Mouse (Mus musculus) forebrain, embryonic 12.5 days (tissue): ENCODE measurements around the gene Mctp1. TPM values are rescaled to one million over a fixed set of nuclear protein-coding genes. Genes with fewer than 3 reads are reported as not detected.

Experiments
- ATAC-seq: fragments of 200-750 bp; cut with Nextera tagmentation; 2 replicates; pipeline ENCODE4 v1.8.0; 2017; ENCODE audit warnings: moderate TSS enrichment; ENCODE audit not compliant: low FRiP score
- H3K27ac ChIP-seq: fragments of 300-500 bp; sonication (generic); 2 replicates; pipeline ENCODE4 v1.5.1; 2016; ENCODE audit warnings: mild to moderate bottlenecking
- H3K27me3 ChIP-seq: fragments of 300-500 bp; sonication (generic); 2 replicates; pipeline ENCODE4 v1.6.1; 2016; ENCODE audit warnings: mild to moderate bottlenecking
- H3K36me3 ChIP-seq: fragments of 300-500 bp; sonication (generic); replicated peaks from 2 replicates; pipeline ENCODE4 v1.6.1; 2016; ENCODE audit warnings: mild to moderate bottlenecking
- H3K4me1 ChIP-seq: fragments of 300-500 bp; sonication (generic); 2 replicates; pipeline ENCODE4 v1.6.1; 2016
- H3K4me2 ChIP-seq: fragments of 300-500 bp; sonication (generic); 2 replicates; pipeline ENCODE4 v1.6.1; 2016; ENCODE audit warnings: mild to moderate bottlenecking, moderate library complexity
- H3K4me3 ChIP-seq: fragments of 300-500 bp; sonication (generic); replicated peaks from 2 replicates; pipeline ENCODE4 v1.5.1; 2016; ENCODE audit warnings: mild to moderate bottlenecking
- H3K9ac ChIP-seq: fragments of 300-500 bp; sonication (generic); 2 replicates; pipeline ENCODE4 v1.6.1; 2016; ENCODE audit warnings: mild to moderate bottlenecking
- H3K9me3 ChIP-seq: fragments of 300-500 bp; sonication (generic); 2 replicates; pipeline ENCODE4 v1.6.1; 2016
- WGBS: fragments of 180-500 bp; shearing (Covaris S2); methylation state at CpG from one replicate; pipeline ENCODE4 v1.1.7; 2016; 5-methylcytosine and 5-hydroxymethylcytosine counted together
- polyA plus RNA-seq: library from polyadenylated mRNA; unstranded; fragments of >200 nt; fragmentation: Nextera tagmentation; extraction: Ambion mirVana; gene quantifications from 2 replicates; pipeline ENCODE4 v1.2.1, GENCODE M21; 2016

Mctp1 gene
- polyA plus RNA-seq, 1 experiment from 2014 or later = 5.6 TPM

DNA sequence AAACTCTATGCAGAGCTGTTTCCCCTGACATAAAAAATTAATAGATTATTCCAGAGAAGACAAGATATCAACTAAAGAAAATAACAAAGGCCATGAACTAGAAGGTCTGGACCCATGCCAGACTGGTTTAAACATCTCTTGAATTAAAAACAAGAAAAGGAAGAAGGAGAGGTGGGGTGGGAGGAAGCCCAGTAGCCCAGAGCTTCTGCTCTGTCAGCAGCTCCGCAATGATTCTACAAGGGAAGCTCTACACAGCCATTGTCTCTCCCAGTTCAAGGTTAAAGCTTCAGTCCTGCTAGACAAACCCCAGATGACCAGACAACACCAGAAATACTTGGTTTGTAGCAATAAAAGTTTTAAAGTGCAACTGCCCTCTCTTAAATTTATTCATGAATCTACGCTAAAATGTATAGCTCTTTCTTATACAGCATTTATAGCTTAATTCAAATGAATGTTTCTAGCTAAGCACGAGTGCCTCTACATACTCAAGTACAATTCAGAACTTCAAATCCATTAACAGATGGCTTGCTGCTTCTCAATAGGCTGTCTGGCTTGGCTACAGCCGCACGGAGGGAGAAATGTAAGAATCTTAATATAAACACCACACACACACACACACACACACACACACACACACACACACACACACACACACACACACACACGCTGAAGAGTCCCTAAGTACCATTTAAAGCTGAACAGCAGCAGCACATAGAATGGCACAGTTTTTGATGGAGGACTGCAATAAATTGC, 663.0 kb downstream of the Mctp1 start:
- Histone ChIP-seq H3K36me3 (peaks cover 6% of the 10 kb centered on the region; the same call in 1 of the 2 replicates), H3K9me3 (no peaks in the 10 kb centered on the region), H3K4me3 (no peak overlapping the region), H3K4me2 (no peak overlapping the region), H3K27ac (0 out of 2 replicates have a peak overlapping the region, but pooled peaks have one; percentile 33), H3K9ac (no peak overlapping the region), H3K4me1 (peaks cover 7% of the 10 kb centered on the region), H3K27me3 (no peaks in the 10 kb centered on the region)
- peak; percentile 72 for ATAC-seq
- WGBS = 59% methylated on average over 6 of the region's 6 CpGs

DNA sequence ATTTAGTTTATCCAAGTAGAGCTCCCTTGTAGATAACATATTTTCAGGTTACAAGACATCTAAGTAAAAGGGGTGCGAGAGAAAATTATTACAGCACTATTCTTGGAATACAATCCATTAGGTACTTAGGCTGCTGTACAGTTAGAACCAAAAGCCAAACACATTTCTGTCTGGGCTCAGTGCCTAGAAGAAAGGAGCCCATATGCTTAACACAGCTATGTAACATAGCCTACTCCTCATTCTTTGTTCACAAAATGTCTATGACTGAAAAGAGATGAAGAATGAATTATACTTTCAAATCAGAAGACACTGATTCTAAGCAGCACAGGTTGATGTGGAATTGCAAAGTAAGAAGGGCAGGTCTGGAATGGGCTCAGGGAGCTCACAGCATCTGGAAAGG, 664.1 kb downstream of the Mctp1 start:
- no peak overlapping the region for H3K4me3 ChIP-seq
- 0 out of 2 replicates have a peak, but pooled peaks cover under 1% of the 10 kb centered on the region for H3K36me3 ChIP-seq
- no peaks in the 10 kb centered on the region for H3K27me3 ChIP-seq
- no peaks in the 10 kb centered on the region for H3K9me3 ChIP-seq
- H3K27ac ChIP-seq = no peak overlapping the region
- WGBS = 88% methylated on average over 1 of the region's 1 CpGs
- H3K4me1 ChIP-seq = peaks cover 7% of the 10 kb centered on the region
- no peak for ATAC-seq
- no peak overlapping the region for H3K4me2 ChIP-seq
- no peak overlapping the region for H3K9ac ChIP-seq

DNA sequence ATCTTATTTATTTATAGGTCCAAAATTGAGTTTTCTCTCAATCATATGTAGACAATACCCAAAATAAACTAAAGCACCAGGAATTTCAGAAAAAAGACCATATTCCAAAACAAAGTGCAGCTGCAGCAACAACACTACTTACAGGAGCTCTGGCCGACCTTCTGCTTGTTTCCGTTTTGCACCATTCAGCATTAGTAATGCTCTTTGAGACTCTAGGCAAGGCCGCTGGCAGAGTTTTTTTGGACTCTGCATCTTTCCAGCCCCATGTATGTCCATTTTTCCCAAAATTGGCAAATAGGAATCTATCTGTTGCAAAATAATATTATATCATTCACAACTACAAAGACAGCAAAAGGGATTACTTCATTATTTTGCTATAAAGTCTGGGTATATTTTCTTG, 665.4 kb downstream of the Mctp1 start:
- Histone ChIP-seq H3K4me1 (peaks cover 7% of the 10 kb centered on the region), H3K36me3 (no peaks in the 10 kb centered on the region), H3K4me3 (no peak overlapping the region), H3K4me2 (no peak overlapping the region), H3K27ac (no peak overlapping the region), H3K27me3 (no peaks in the 10 kb centered on the region), H3K9ac (no peak overlapping the region), H3K9me3 (no peaks in the 10 kb centered on the region)
- WGBS = 88% methylated on average over 3 of the region's 3 CpGs
- ATAC-seq = no peak

DNA sequence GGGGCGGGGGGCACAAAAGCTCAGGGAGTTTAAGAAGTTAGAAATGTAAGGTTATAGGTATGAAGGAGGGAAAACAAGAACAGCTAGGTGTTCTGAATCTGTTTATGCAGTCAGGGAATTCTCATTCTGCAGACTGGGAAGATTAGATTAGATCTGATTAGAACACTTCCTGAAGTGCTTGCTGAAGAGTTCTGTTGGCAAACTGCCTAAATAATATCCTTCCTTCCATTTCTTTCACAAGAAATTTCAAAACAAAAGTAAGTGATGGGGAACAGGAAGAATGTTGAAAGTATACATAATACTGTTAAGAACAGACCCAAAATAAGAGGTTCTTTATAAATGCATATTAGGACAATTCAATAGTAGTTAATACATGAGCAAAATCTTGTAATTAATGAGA, 678.9 kb downstream of the Mctp1 start:
- H3K27ac ChIP-seq = no peak overlapping the region
- no peaks in the 10 kb centered on the region for H3K27me3 ChIP-seq
- 96% methylated on average over 1 of the region's 1 CpGs for WGBS
- H3K9ac ChIP-seq = no peak overlapping the region
- H3K36me3 ChIP-seq = peaks cover 3% of the 10 kb centered on the region
- H3K4me3 ChIP-seq = no peak overlapping the region
- H3K4me2 ChIP-seq = no peak overlapping the region
- ATAC-seq = no peak
- H3K4me1 ChIP-seq = no peaks in the 10 kb centered on the region
- no peaks in the 10 kb centered on the region for H3K9me3 ChIP-seq

DNA sequence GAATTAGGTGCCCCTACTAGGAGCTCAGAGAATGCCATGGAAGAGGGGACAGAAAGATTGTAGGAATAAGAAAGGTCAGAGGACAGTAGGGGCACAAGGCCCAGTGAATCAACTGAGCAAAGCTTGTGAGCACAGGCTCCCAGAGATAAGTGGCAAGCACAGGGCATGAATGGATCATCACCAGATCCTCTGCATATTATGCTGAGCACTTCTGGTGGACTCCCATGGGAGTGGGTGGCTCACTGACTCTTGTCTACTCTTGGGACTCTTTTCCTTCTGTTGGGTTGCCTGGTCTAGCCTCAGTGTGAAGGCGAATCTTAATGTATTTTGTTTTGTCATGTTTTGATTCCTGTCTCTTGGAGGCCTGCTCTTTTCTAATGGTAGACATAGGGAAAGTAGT, 684.5 kb downstream of the Mctp1 start:
- Histone ChIP-seq H3K27me3 (no peaks in the 10 kb centered on the region), H3K4me2 (no peak overlapping the region), H3K9me3 (no peaks in the 10 kb centered on the region), H3K4me3 (no peak overlapping the region), H3K27ac (no peak overlapping the region), H3K4me1 (no peaks in the 10 kb centered on the region), H3K9ac (no peak overlapping the region), H3K36me3 (no peaks in the 10 kb centered on the region)
- ATAC-seq = no peak
- WGBS = 96% methylated on average over 1 of the region's 1 CpGs

DNA sequence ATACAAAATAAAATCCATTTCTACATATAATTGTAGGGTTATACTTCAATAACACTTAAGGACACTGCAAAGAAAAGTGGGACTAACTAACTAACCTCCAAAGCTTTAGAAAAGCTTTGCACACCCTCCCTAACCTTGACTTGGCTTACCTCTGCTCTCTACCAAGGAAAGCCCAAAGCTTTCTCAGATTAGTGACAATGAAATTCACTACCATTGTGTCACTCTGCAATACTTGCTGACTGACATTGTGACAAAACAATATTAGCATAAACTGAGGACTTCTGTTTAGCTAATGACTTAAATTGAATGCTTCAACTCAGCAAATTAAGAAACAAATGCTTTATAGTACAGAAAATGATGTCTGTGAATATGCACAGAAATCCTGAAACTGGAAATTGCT, 687.7 kb downstream of the Mctp1 start:
- ATAC-seq = no peak

More for the DNA sequence above, 687.7 kb downstream of the Mctp1 start:
- Histone ChIP-seq H3K4me1 (no peaks in the 10 kb centered on the region), H3K9ac (no peak overlapping the region), H3K36me3 (peaks cover 2% of the 10 kb centered on the region), H3K4me2 (no peak overlapping the region), H3K4me3 (no peak overlapping the region), H3K27ac (no peak overlapping the region), H3K9me3 (peaks cover 5% of the 10 kb centered on the region; the same call in 1 of the 2 replicates), H3K27me3 (no peaks in the 10 kb centered on the region)

Other genes starting within 250 kb of the Mctp1 start
- gene Fam81b, start 79.5 kb upstream of the Mctp1 start, polyA plus RNA-seq = 0.29 and 0.41 TPM in 2 replicates